Mouse (Mus musculus): ENCODE data around the gene Gm42674. TPM values are rescaled to one million over a fixed set of nuclear protein-coding genes. Genes with fewer than 3 reads are reported as not detected.

Gene Gm42674
- total and polyA plus RNA-seq, 2 experiments from 2014 or later, result not detected

- H3K9ac ChIP-seq (replicated peaks; ENCODE audit: low read depth, low read length), result no peak overlapping the region
- ATAC-seq (ENCODE audit: insufficient read depth, low read depth), result no peak
- 0 out of 2 replicates have a peak, but pooled peaks cover 3% of the 10 kb centered on the region for H3K9me3 ChIP-seq (replicated peaks; ENCODE audit: control insufficient read depth, low read length)
- H3K4me2 ChIP-seq (ENCODE audit: low read depth, low read length), result no peak overlapping the region
- H3K4me3 ChIP-seq (ENCODE audit: low read depth, low read length), result no peak overlapping the region
- WGBS, result 74% methylated on average over 4 of the region's 4 CpGs
- no peaks in the 10 kb centered on the region for H3K27me3 ChIP-seq (ENCODE audit: control insufficient read depth, insufficient read depth, low read length)
- TF ChIP-seq CTCF (IDR thresholded peaks at IDR 0.05; ENCODE audit: low read depth) (no peak), EP300 (IDR thresholded peaks at IDR 0.05; ENCODE audit: low read depth) (no peak)
- no peaks in the 10 kb centered on the region for H3K36me3 ChIP-seq (replicated peaks; ENCODE audit: control insufficient read depth, insufficient read depth, low read length)
- DNase-seq (ENCODE audit: low spot score), result no peak
- peaks cover 10% of the 10 kb centered on the region; the same call in 1 of the 2 replicates for H3K4me1 ChIP-seq (ENCODE audit: control insufficient read depth, insufficient read depth)
- no peak overlapping the region for H3K27ac ChIP-seq (ENCODE audit: low read depth)
Observed at GRCm38 (mm10) chr3:90598212-90598611, 3.5 kb upstream of the Gm42674 start.

GRCm38 (mm10) chr3:90599401-90599800 is 2.3 kb upstream of the Gm42674 start:
- Histone ChIP-seq H3K9me3 (replicated peaks; ENCODE audit: control insufficient read depth, low read length) (no peaks in the 10 kb centered on the region), H3K9ac (replicated peaks; ENCODE audit: low read depth, low read length) (no peak overlapping the region), H3K27ac (ENCODE audit: low read depth) (no peak overlapping the region), H3K27me3 (ENCODE audit: control insufficient read depth, insufficient read depth, low read length) (no peaks in the 10 kb centered on the region), H3K4me2 (ENCODE audit: low read depth, low read length) (no peak overlapping the region), H3K4me1 (ENCODE audit: control insufficient read depth, insufficient read depth) (peaks cover 13% of the 10 kb centered on the region; the same call in 1 of the 2 replicates), H3K4me3 (ENCODE audit: low read depth, low read length) (no peak overlapping the region), H3K36me3 (replicated peaks; ENCODE audit: control insufficient read depth, insufficient read depth, low read length) (no peaks in the 10 kb centered on the region)
- WGBS, result 56% methylated on average over 3 of the region's 3 CpGs
- TF ChIP-seq EP300 (IDR thresholded peaks at IDR 0.05; ENCODE audit: low read depth) (no peak), CTCF (IDR thresholded peaks at IDR 0.05; ENCODE audit: low read depth) (no peak)
- ATAC-seq (ENCODE audit: insufficient read depth, low read depth) (no peak), DNase-seq (ENCODE audit: low spot score) (no peak)

- no peak overlapping the region for H3K27ac ChIP-seq (ENCODE audit: low read depth)
Observed at GRCm38 (mm10) chr3:90600036-90600435, 1.7 kb upstream of the Gm42674 start.

GRCm38 (mm10) chr3:90600458-90601195 is 1.1 kb upstream of the Gm42674 start:
- no peak overlapping the region for H3K4me2 ChIP-seq (ENCODE audit: low read depth, low read length)
- no peak for DNase-seq (ENCODE audit: low spot score)
- no peaks in the 10 kb centered on the region for H3K9me3 ChIP-seq (replicated peaks; ENCODE audit: control insufficient read depth, low read length)
- no peak overlapping the region for H3K27ac ChIP-seq (ENCODE audit: low read depth)
- no peaks in the 10 kb centered on the region for H3K27me3 ChIP-seq (ENCODE audit: control insufficient read depth, insufficient read depth, low read length)
- no peak for ATAC-seq (ENCODE audit: insufficient read depth, low read depth)
- H3K4me1 ChIP-seq (ENCODE audit: control insufficient read depth, insufficient read depth), result peaks cover 23% of the 10 kb centered on the region; the same call in 1 of the 2 replicates
- TF ChIP-seq CTCF (IDR thresholded peaks at IDR 0.05; ENCODE audit: low read depth) (no peak), EP300 (IDR thresholded peaks at IDR 0.05; ENCODE audit: low read depth) (no peak)
- 51% methylated on average over 8 of the region's 8 CpGs for WGBS
- H3K4me3 ChIP-seq (ENCODE audit: low read depth, low read length), result no peak overlapping the region
- H3K36me3 ChIP-seq (replicated peaks; ENCODE audit: control insufficient read depth, insufficient read depth, low read length), result no peaks in the 10 kb centered on the region
- H3K9ac ChIP-seq (replicated peaks; ENCODE audit: low read depth, low read length), result no peak overlapping the region

More at GRCm38 (mm10) chr3:90600036-90600435, 1.7 kb upstream of the Gm42674 start:
- H3K27me3 ChIP-seq (ENCODE audit: control insufficient read depth, insufficient read depth, low read length), result no peaks in the 10 kb centered on the region
- H3K4me1 ChIP-seq (ENCODE audit: control insufficient read depth, insufficient read depth), result peaks cover 17% of the 10 kb centered on the region; the same call in 1 of the 2 replicates
- no peak overlapping the region for H3K9ac ChIP-seq (replicated peaks; ENCODE audit: low read depth, low read length)
- ATAC-seq (ENCODE audit: insufficient read depth, low read depth), result no peak
- DNase-seq (ENCODE audit: low spot score), result no peak
- TF ChIP-seq CTCF (IDR thresholded peaks at IDR 0.05; ENCODE audit: low read depth) (no peak), EP300 (IDR thresholded peaks at IDR 0.05; ENCODE audit: low read depth) (no peak)
- WGBS, result 87% methylated on average over 6 of the region's 6 CpGs
- no peaks in the 10 kb centered on the region for H3K36me3 ChIP-seq (replicated peaks; ENCODE audit: control insufficient read depth, insufficient read depth, low read length)
- no peak overlapping the region for H3K4me2 ChIP-seq (ENCODE audit: low read depth, low read length)
- no peaks in the 10 kb centered on the region for H3K9me3 ChIP-seq (replicated peaks; ENCODE audit: control insufficient read depth, low read length)
- no peak overlapping the region for H3K4me3 ChIP-seq (ENCODE audit: low read depth, low read length)

- Histone ChIP-seq H3K36me3 (replicated peaks; ENCODE audit: control insufficient read depth, insufficient read depth, low read length) (no peaks in the 10 kb centered on the region), H3K4me3 (ENCODE audit: low read depth, low read length) (no peak within 1 kb of the TSS), H3K9ac (replicated peaks; ENCODE audit: low read depth, low read length) (no peak within 1 kb of the TSS), H3K27me3 (ENCODE audit: control insufficient read depth, insufficient read depth, low read length) (no peaks in the 10 kb centered on the region), H3K9me3 (replicated peaks; ENCODE audit: control insufficient read depth, low read length) (no peaks in the 10 kb centered on the region), H3K4me1 (ENCODE audit: control insufficient read depth, insufficient read depth) (peaks cover 23% of the 10 kb centered on the region; the same call in 1 of the 2 replicates), H3K27ac (ENCODE audit: low read depth) (0 out of 2 replicates have a peak within 1 kb of the TSS, but pooled peaks have one; percentile 48), H3K4me2 (ENCODE audit: low read depth, low read length) (no peak within 1 kb of the TSS)
- ATAC-seq (ENCODE audit: insufficient read depth, low read depth) (no peak), DNase-seq (ENCODE audit: low spot score) (no peak)
- WGBS, result 28% methylated on average over 3 of the region's 3 CpGs
- no peak for TF ChIP-seq EP300 (IDR thresholded peaks at IDR 0.05; ENCODE audit: low read depth)
Observed at GRCm38 (mm10) chr3:90603623-90604022, 1.9 kb downstream of the Gm42674 start, which contains the start of gene S100a4. Gene S100a4 (plus strand): TSS chr3:90603771.

All from heart, postnatal 0 days (tissue).